ENCODE assay signal across 20 mouse cellular contexts in the genomic region with DNA sequence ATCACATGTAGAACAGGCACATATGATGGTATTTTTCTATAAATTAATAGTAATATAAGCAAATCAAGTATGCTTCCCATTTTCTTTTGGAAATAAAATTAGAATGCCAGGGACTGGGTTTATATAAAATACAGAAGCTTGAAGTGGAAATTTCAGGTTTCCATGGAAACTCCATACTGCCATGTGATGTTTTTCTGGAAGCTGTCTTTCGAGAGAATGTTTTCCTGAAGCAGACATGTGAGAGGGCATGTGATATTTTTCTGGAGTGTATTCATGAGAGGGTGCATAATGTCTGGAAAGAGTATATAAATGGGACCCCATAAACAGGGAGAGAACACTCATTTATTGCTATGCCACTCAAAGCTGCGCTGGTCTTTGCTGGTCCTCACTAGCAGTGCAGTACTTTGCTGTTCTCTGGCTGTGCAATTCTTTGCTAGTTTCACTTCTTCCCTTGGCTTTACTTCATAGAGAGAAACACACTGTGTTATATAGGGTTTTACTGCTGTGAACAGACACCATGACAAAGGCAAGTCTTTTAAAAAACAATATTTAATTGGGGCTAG.
A peak's percentile ranks its signal among the peaks of the same experiment; 100 is the strongest.
DNase-seq lines count a peak whose midpoint lies in the region; ATAC-seq and TF ChIP-seq lines count a peak whose summit lies in the region.
"Had no signal": no experiment of that assay in that cellular context is flagged by ENCODE, and none has a peak within 500 bp of the region (broad histone marks: within the 10 kb centered on the region; RNA-seq: fewer than 3 reads in every experiment).

No protein-coding gene starts in this region.

- H3K9me3 ChIP-seq in forebrain, embryonic 14.5 days (replicated peaks; ENCODE audit: control insufficient read depth, low read length), result no peaks in the 10 kb centered on the region
- H3K9me3 ChIP-seq in forebrain, embryonic 12.5 days, result no peaks in the 10 kb centered on the region
- H3K9me3 ChIP-seq: embryonic facial prominence, embryonic 10.5 days; heart, embryonic 15.5 days; neural tube, embryonic 15.5 days had no signal

- no peak overlapping the region for H3K4me2 ChIP-seq in forebrain, embryonic 14.5 days (ENCODE audit: low read length)
- H3K4me2 ChIP-seq in forebrain, embryonic 12.5 days, result no peak overlapping the region
- H3K4me2 ChIP-seq: heart, embryonic 15.5 days; hindbrain, embryonic 14.5 days; neural tube, embryonic 15.5 days had no signal

- no peaks in the 10 kb centered on the region for H3K27me3 ChIP-seq in forebrain, embryonic 14.5 days (replicated peaks; ENCODE audit: control insufficient read depth, insufficient read depth, low read length)
- H3K27me3 ChIP-seq in forebrain, embryonic 12.5 days, result no peaks in the 10 kb centered on the region
- no peaks in the 10 kb centered on the region for H3K27me3 ChIP-seq in kidney, adult 2 months (replicated peaks; ENCODE audit: control insufficient read depth, insufficient read depth, low read length)
- H3K27me3 ChIP-seq: heart, embryonic 15.5 days; neural tube, embryonic 15.5 days had no signal

- no peaks in the 10 kb centered on the region for H3K4me1 ChIP-seq in forebrain, embryonic 14.5 days (ENCODE audit: control insufficient read depth, insufficient read depth, low read length)
- no peaks in the 10 kb centered on the region for H3K4me1 ChIP-seq in forebrain, embryonic 12.5 days
- no peaks in the 10 kb centered on the region for H3K4me1 ChIP-seq in kidney, adult 2 months (ENCODE audit: control insufficient read depth, insufficient read depth, low read length)
- H3K4me1 ChIP-seq: embryonic facial prominence, embryonic 10.5 days; heart, embryonic 15.5 days; neural tube, embryonic 15.5 days had no signal

- no peak overlapping the region for H3K9ac ChIP-seq in forebrain, embryonic 14.5 days (ENCODE audit: low read length)
- H3K9ac ChIP-seq in forebrain, embryonic 12.5 days, result no peak overlapping the region
- H3K9ac ChIP-seq: heart, embryonic 15.5 days; hindbrain, embryonic 14.5 days; neural tube, embryonic 15.5 days had no signal

- ATAC-seq in forebrain, embryonic 14.5 days, result no peak
- ATAC-seq in forebrain, embryonic 12.5 days (ENCODE audit: low FRiP score), result no peak

- no peak overlapping the region for H3K27ac ChIP-seq in forebrain, embryonic 14.5 days (ENCODE audit: low read depth, low read length)
- H3K27ac ChIP-seq in forebrain, embryonic 12.5 days, result no peak overlapping the region
- H3K27ac ChIP-seq in kidney, adult 2 months (ENCODE audit: insufficient read depth, low read depth, low read length), result no peak overlapping the region
- H3K27ac ChIP-seq: embryonic facial prominence, embryonic 10.5 days; heart, embryonic 15.5 days; hindbrain, embryonic 14.5 days; neural tube, embryonic 15.5 days had no signal

- DNase-seq in forebrain, embryonic 14.5 days (ENCODE audit: low spot score), result peak; percentile 42
- peak; percentile 8 for DNase-seq in layer of hippocampus, adult 9-11 months
- DNase-seq in layer of hippocampus, postnatal 25 days (ENCODE audit: extremely low spot score in 1 of 2, low spot score in 1 of 2), result no peak
- DNase-seq in right cerebral cortex, adult 18-20 months, result peak; percentile 12
- no peak for DNase-seq in right cerebral cortex, postnatal 14 days
- no peak for DNase-seq in kidney, postnatal 4 days
- no peak for DNase-seq in kidney, adult 2 months
- DNase-seq: adrenal gland, postnatal 14 days; cerebellum, adult 11 months; cerebellum, adult 9-11 months; heart, postnatal 36 days; kidney, adult 9 months; kidney, postnatal 25 days; lung, postnatal 4 days; spleen, adult 18-20 months had no signal

- TF ChIP-seq CTCF in kidney, adult 2 months (conservative IDR thresholded peaks at IDR 0.05; ENCODE audit: insufficient read depth, insufficient read length, low read depth, low read length), result no peak

- H3K36me3 ChIP-seq in forebrain, embryonic 14.5 days (ENCODE audit: control insufficient read depth, insufficient read depth, low read length), result no peaks in the 10 kb centered on the region
- H3K36me3 ChIP-seq in forebrain, embryonic 12.5 days (replicated peaks), result no peaks in the 10 kb centered on the region
- no peaks in the 10 kb centered on the region for H3K36me3 ChIP-seq in kidney, adult 2 months (ENCODE audit: control insufficient read depth, insufficient read depth, low read length)
- H3K36me3 ChIP-seq: embryonic facial prominence, embryonic 10.5 days; heart, embryonic 15.5 days; neural tube, embryonic 15.5 days had no signal

- WGBS in forebrain, embryonic 14.5 days, result 79% methylated on average over 2 of the region's 2 CpGs
- WGBS in forebrain, embryonic 12.5 days, result 84% methylated on average over 2 of the region's 2 CpGs
- 70% methylated on average over 2 of the region's 2 CpGs for WGBS in kidney, adult 2 months

- no peak for TF ChIP-seq POLR2A in kidney, adult 2 months (IDR thresholded peaks at IDR 0.05; ENCODE audit: low read depth, low read length)

- no peak overlapping the region for H3K4me3 ChIP-seq in forebrain, embryonic 14.5 days (ENCODE audit: low read depth, low read length)
- no peak overlapping the region for H3K4me3 ChIP-seq in forebrain, embryonic 12.5 days (replicated peaks)
- H3K4me3 ChIP-seq in kidney, adult 2 months (ENCODE audit: insufficient read depth, low read depth, low read length), result no peak overlapping the region
- H3K4me3 ChIP-seq: embryonic facial prominence, embryonic 10.5 days; heart, embryonic 15.5 days; neural tube, embryonic 15.5 days had no signal

Comparison
In these comparisons a context has a peak if more than half of its experiments do, and no peak if none do; other contexts are left out.
1. DNase-seq: peak in forebrain, embryonic 14.5 days (single experiment), layer of hippocampus, adult 9-11 months (single experiment) and right cerebral cortex, adult 18-20 months (single experiment); none in layer of hippocampus, postnatal 25 days (0 of 2), right cerebral cortex, postnatal 14 days (single experiment), kidney, postnatal 4 days (0 of 2) and kidney, adult 2 months (single experiment).